Mouse (Mus musculus) hindbrain, embryonic 12.5 days (tissue): ENCODE data around the gene Smad3. TPM values are rescaled to one million over a fixed set of nuclear protein-coding genes. Genes with fewer than 3 reads are reported as not detected.

ENCODE experiments used
- ATAC-seq: fragments of 200-750 bp; cut with Nextera tagmentation; 2 replicates; pipeline ENCODE4 v1.8.0; 2017; ENCODE audit warnings: moderate TSS enrichment; ENCODE audit not compliant: low FRiP score
- H3K27ac ChIP-seq: fragments of 300-500 bp; sonication (generic); 2 replicates; pipeline ENCODE4 v1.5.1; 2016; ENCODE audit warnings: mild to moderate bottlenecking
- H3K27me3 ChIP-seq: fragments of 300-500 bp; sonication (generic); 2 replicates; pipeline ENCODE4 v1.6.1; 2016; ENCODE audit warnings: mild to moderate bottlenecking
- H3K36me3 ChIP-seq: fragments of 300-500 bp; sonication (generic); 2 replicates; pipeline ENCODE4 v1.6.1; 2016; ENCODE audit warnings: mild to moderate bottlenecking
- H3K4me1 ChIP-seq: fragments of 300-500 bp; sonication (generic); 2 replicates; pipeline ENCODE4 v1.6.1; 2016
- H3K4me2 ChIP-seq: fragments of 300-500 bp; sonication (generic); replicated peaks from 2 replicates; pipeline ENCODE4 v1.6.1; 2016; ENCODE audit warnings: mild to moderate bottlenecking
- H3K4me3 ChIP-seq: fragments of 300-500 bp; sonication (generic); 2 replicates; pipeline ENCODE4 v1.5.1; 2016; ENCODE audit warnings: mild to moderate bottlenecking
- H3K9ac ChIP-seq: fragments of 300-500 bp; sonication (generic); 2 replicates; pipeline ENCODE4 v1.6.1; 2016; ENCODE audit warnings: mild to moderate bottlenecking, moderate library complexity
- H3K9me3 ChIP-seq: fragments of 300-500 bp; sonication (generic); replicated peaks from 2 replicates; pipeline ENCODE4 v1.6.1; 2016; ENCODE audit warnings: mild to moderate bottlenecking
- WGBS: fragments of 180-500 bp; shearing (Covaris S2); methylation state at CpG from one replicate; pipeline ENCODE4 v1.1.7; 2016; 5-methylcytosine and 5-hydroxymethylcytosine counted together
- polyA plus RNA-seq: library from polyadenylated mRNA; unstranded; fragments of >200 nt; fragmentation: Nextera tagmentation; extraction: Ambion mirVana; gene quantifications from 2 replicates; pipeline ENCODE4 v1.2.1, GENCODE M21; 2016

Smad3 gene
- polyA plus RNA-seq, 1 experiment from 2014 or later: 25.4 TPM

- no peak overlapping the region for H3K4me2 ChIP-seq
- peaks cover 10% of the 10 kb centered on the region; the same call in 1 of the 2 replicates for H3K36me3 ChIP-seq
- no peak overlapping the region for H3K9ac ChIP-seq
- H3K4me3 ChIP-seq: no peak overlapping the region
- H3K9me3 ChIP-seq: no peaks in the 10 kb centered on the region
- ATAC-seq: no peak
- 57% methylated on average over 6 of the region's 6 CpGs for WGBS
- no peaks in the 10 kb centered on the region for H3K27me3 ChIP-seq
- H3K27ac ChIP-seq: no peak overlapping the region
- peaks cover 28% of the 10 kb centered on the region for H3K4me1 ChIP-seq
These were observed 45.0 kb downstream of the Smad3 start for GRCm38 (mm10) chr9:63712838-63713237.

- 77% methylated on average over 13 of the region's 13 CpGs for WGBS
- H3K36me3 ChIP-seq: peaks cover 10% of the 10 kb centered on the region; the same call in 1 of the 2 replicates
- no peak overlapping the region for H3K4me2 ChIP-seq
- ATAC-seq: no peak
- H3K9me3 ChIP-seq: no peaks in the 10 kb centered on the region
- no peak overlapping the region for H3K9ac ChIP-seq
- peaks cover 26% of the 10 kb centered on the region for H3K4me1 ChIP-seq
- no peak overlapping the region for H3K4me3 ChIP-seq
- no peak overlapping the region for H3K27ac ChIP-seq
- H3K27me3 ChIP-seq: no peaks in the 10 kb centered on the region
These were observed 46.1 kb downstream of the Smad3 start for GRCm38 (mm10) chr9:63711580-63712230.

GRCm38 (mm10) chr9:63709857-63710256, 47.9 kb downstream of the Smad3 start:
- WGBS: 96% methylated on average over 5 of the region's 5 CpGs
- peaks cover 20% of the 10 kb centered on the region for H3K4me1 ChIP-seq

GRCm38 (mm10) chr9:63709266-63709665, 48.5 kb downstream of the Smad3 start:
- Histone ChIP-seq H3K27me3 (no peaks in the 10 kb centered on the region), H3K4me2 (no peak overlapping the region), H3K27ac (no peak overlapping the region), H3K4me3 (no peak overlapping the region), H3K4me1 (peaks cover 20% of the 10 kb centered on the region), H3K9ac (no peak overlapping the region), H3K36me3 (peaks cover 10% of the 10 kb centered on the region; the same call in 1 of the 2 replicates), H3K9me3 (no peaks in the 10 kb centered on the region)
- ATAC-seq: no peak

More at GRCm38 (mm10) chr9:63709857-63710256, 47.9 kb downstream of the Smad3 start:
- no peak for ATAC-seq
- Histone ChIP-seq H3K27ac (no peak overlapping the region), H3K27me3 (no peaks in the 10 kb centered on the region), H3K9me3 (no peaks in the 10 kb centered on the region), H3K4me3 (no peak overlapping the region), H3K9ac (no peak overlapping the region), H3K36me3 (peaks cover 10% of the 10 kb centered on the region; the same call in 1 of the 2 replicates), H3K4me2 (no peak overlapping the region)

GRCm38 (mm10) chr9:63707816-63708588, 49.8 kb downstream of the Smad3 start:
- Histone ChIP-seq H3K9me3 (no peaks in the 10 kb centered on the region), H3K4me1 (peaks cover 18% of the 10 kb centered on the region), H3K9ac (no peak overlapping the region), H3K27ac (no peak overlapping the region), H3K4me3 (no peak overlapping the region), H3K4me2 (no peak overlapping the region), H3K36me3 (peaks cover 10% of the 10 kb centered on the region; the same call in 1 of the 2 replicates), H3K27me3 (no peaks in the 10 kb centered on the region)
- ATAC-seq: no peak
- WGBS: 86% methylated on average over 9 of the region's 9 CpGs

- H3K27ac ChIP-seq: no peak overlapping the region
- H3K9ac ChIP-seq: no peak overlapping the region
- H3K9me3 ChIP-seq: no peaks in the 10 kb centered on the region
- H3K36me3 ChIP-seq: peaks cover 10% of the 10 kb centered on the region; the same call in 1 of the 2 replicates
- peaks cover 27% of the 10 kb centered on the region for H3K4me1 ChIP-seq
- WGBS: 26% methylated on average over 9 of the region's 9 CpGs
- no peak overlapping the region for H3K4me3 ChIP-seq
- ATAC-seq: no peak
- H3K4me2 ChIP-seq: no peak overlapping the region
- H3K27me3 ChIP-seq: no peaks in the 10 kb centered on the region
These were observed 51.6 kb downstream of the Smad3 start for GRCm38 (mm10) chr9:63706152-63706733.

- no peak for ATAC-seq
- H3K27me3 ChIP-seq: no peaks in the 10 kb centered on the region
- no peak overlapping the region for H3K4me2 ChIP-seq
- no peaks in the 10 kb centered on the region for H3K9me3 ChIP-seq
- H3K4me1 ChIP-seq: peaks cover 27% of the 10 kb centered on the region
- WGBS: 72% methylated on average over 6 of the region's 6 CpGs
- peaks cover 10% of the 10 kb centered on the region; the same call in 1 of the 2 replicates for H3K36me3 ChIP-seq
- no peak overlapping the region for H3K4me3 ChIP-seq
- no peak overlapping the region for H3K27ac ChIP-seq
- H3K9ac ChIP-seq: no peak overlapping the region
These were observed 52.6 kb downstream of the Smad3 start for GRCm38 (mm10) chr9:63704979-63705751.

GRCm38 (mm10) chr9:63704131-63704530, 53.7 kb downstream of the Smad3 start:
- ATAC-seq: no peak
- H3K9ac ChIP-seq: no peak overlapping the region
- no peaks in the 10 kb centered on the region for H3K27me3 ChIP-seq
- no peaks in the 10 kb centered on the region for H3K36me3 ChIP-seq
- peaks cover 33% of the 10 kb centered on the region for H3K4me1 ChIP-seq
- no peaks in the 10 kb centered on the region for H3K9me3 ChIP-seq
- no peak overlapping the region for H3K4me2 ChIP-seq
- no peak overlapping the region for H3K27ac ChIP-seq
- 72% methylated on average over 5 of the region's 5 CpGs for WGBS
- no peak overlapping the region for H3K4me3 ChIP-seq

GRCm38 (mm10) chr9:63703236-63703785, 54.5 kb downstream of the Smad3 start:
- WGBS: 84% methylated on average over 7 of the region's 7 CpGs
- Histone ChIP-seq H3K27ac (no peak overlapping the region), H3K9me3 (no peaks in the 10 kb centered on the region), H3K4me2 (no peak overlapping the region), H3K36me3 (no peaks in the 10 kb centered on the region), H3K4me1 (peaks cover 41% of the 10 kb centered on the region), H3K4me3 (no peak overlapping the region), H3K27me3 (no peaks in the 10 kb centered on the region), H3K9ac (no peak overlapping the region)
- ATAC-seq: no peak

- Histone ChIP-seq H3K4me1 (peaks cover 48% of the 10 kb centered on the region), H3K4me3 (no peak overlapping the region), H3K9ac (no peak overlapping the region), H3K36me3 (no peaks in the 10 kb centered on the region), H3K9me3 (no peaks in the 10 kb centered on the region), H3K27ac (no peak overlapping the region), H3K27me3 (no peaks in the 10 kb centered on the region), H3K4me2 (no peak overlapping the region)
- WGBS: 56% methylated on average over 16 of the region's 16 CpGs
- ATAC-seq: no peak
These were observed 55.2 kb downstream of the Smad3 start for GRCm38 (mm10) chr9:63702502-63703013.

- ATAC-seq: no peak
- 70% methylated on average over 4 of the region's 4 CpGs for WGBS
- H3K4me1 ChIP-seq: peaks cover 52% of the 10 kb centered on the region
- H3K4me3 ChIP-seq: no peak overlapping the region
- no peaks in the 10 kb centered on the region for H3K9me3 ChIP-seq
- H3K27me3 ChIP-seq: no peaks in the 10 kb centered on the region
- no peak overlapping the region for H3K9ac ChIP-seq
- no peak overlapping the region for H3K4me2 ChIP-seq
- H3K27ac ChIP-seq: no peak overlapping the region; the same call in 1 of the 2 replicates
- no peaks in the 10 kb centered on the region for H3K36me3 ChIP-seq
These were observed 55.9 kb downstream of the Smad3 start for GRCm38 (mm10) chr9:63701957-63702309.
